Mouse (Mus musculus): Measurements from ENCODE around the gene Fancc.

The Fancc gene

DNA sequence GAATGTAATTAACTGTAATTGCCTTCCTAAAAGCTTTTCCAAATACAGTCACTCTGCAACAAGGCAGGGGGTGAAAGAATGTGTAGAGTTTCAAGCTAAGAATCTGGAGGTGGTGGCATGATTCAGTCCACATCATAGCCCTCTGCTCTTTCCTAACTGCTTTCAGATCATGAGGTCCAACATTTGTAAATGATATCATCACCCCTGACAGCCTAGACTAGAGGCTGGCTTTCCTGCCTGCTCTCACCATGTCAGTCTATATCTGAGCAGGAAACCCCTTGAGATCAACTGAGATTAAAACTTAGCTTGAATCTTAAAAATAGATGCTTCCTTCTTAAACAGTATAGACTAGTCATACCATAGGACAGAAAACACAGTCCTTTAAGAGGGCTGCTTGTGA is 75.9 kb downstream of the Fancc start:
- no peak for DNase-seq (ENCODE audit: low read depth in 2 of 2, low spot score in 2 of 2)

DNA sequence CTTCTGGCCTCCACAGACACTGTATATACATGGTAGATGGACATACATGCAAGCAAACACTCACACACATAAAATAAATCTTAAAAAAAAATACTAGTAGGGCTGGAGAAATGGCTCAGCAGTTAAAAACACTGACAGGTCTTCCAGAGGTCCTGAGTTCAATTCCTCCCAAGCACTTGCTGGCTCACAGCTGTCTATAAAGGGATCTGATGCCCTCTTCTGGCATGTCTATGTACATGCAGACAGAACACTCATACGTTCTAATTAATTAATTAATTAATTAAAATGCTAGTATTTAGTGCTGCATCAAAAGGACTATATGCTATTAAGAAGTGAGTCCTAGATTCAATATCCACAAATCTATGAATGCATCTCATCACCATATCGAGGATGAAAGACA is 78.9 kb downstream of the Fancc start:
- DNase-seq (ENCODE audit: low read depth in 2 of 2, low spot score in 2 of 2): no peak

DNA sequence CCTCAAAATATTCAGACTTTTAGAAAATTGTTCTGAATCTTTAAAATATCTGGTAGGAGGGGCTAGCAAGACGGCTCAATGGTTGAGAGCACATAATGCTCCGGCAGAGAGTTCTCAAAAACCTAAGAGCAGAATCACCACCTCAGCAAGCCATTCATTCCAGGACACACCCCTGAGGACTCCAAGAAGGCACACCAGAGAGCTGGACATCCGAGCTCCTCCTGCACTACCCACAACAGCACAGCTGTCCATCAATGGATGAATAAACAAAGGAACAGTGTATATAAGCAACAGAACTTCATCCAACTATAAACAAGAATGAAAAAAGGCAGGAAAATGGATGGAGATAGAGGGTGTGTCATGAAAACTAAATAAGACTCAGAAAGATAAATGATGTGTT is 80.3 kb downstream of the Fancc start:
- DNase-seq (ENCODE audit: low read depth in 2 of 2, low spot score in 2 of 2): no peak

DNA sequence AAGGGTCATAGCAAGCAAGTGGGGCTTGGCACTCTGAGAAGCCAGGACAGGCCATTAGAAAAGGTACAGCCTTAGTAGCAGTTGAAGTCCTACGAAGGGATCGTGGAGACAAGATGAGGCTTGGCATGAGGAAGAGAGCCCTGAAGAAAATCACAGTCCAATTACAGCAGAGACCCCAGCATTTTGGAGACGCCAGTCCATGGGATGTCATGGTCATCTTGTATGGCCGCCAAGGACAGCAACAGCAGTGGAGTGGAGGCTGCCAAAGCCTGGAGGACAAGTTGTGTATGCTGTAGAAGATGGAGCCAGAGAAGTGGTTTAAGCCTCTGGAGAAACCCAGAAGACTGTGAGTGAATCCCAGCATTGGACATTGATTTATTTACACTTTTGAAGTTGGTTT is 84.4 kb downstream of the Fancc start:
- no peak for DNase-seq (ENCODE audit: low read depth in 2 of 2, low spot score in 2 of 2)

DNA sequence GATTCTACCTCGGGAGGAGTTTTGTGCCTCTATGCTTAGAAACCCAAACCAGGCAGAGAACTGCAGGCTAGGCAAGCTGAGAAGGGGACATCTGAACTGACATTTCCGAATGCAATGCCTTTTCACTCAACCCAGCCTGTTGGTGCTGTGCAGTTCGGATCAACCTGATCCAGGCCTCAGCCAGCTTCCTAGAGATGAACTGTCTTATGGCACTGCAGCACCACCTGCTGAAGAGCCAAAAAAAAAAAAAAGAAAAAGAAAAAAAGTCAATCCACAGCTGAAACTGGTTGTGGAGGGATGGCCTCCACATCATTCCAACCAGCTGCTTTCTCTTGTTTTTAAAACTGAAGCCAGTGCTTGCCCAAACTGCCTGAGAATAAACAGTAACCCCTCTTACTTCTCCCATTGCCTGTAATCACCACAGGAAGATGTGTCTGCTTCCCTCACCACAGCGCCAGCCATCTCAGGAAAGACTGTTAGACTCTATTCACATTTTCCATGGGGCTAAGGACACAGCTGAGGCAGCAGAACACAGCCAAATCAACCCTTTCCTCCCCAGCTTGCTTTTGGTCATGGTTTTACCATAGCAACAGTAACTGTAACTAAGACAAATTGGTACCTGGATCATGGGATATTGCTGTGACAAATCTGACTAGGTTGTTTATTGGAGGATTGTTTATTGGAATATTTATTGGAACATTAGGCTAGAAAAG is 85.6 kb downstream of the Fancc start:
- peak in 1 of 2 experiments; percentile 10 for DNase-seq (ENCODE audit: low read depth in 2 of 2, low spot score in 2 of 2)

DNA sequence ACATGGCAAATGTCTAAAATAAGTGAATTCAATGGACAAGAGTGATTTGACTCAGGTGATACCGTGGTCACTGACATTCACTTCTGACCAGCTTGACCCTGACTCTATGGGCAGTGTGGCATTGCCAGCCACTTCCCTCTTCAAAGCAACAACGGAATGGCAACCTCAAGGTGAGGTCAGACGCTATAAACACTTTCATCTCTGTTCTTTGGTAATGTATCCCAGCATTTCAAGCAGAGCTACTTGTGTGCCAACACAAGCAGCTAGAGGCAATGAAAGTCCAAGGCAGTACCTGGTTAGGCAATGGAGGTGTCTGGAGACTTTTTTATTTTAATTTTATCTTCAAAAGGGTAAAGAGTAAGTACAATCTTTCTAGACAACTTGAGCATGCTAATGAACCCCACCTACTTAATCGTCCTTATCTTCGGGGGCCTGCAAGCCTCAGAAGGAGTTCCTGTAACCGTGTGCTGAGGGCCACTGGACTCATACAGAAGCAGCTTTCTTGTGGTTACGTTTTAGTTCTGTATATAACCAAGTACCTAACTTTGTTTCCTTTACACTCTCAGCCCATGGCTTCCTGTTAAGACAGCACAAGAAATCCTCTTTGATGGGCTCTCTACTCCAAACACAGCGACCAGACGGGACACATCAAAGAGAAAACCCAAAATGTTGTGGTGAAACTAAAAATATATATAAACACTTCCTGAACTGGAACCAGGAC is 86.3 kb downstream of the Fancc start:
- peak in 1 of 2 experiments; percentile 15 for DNase-seq (ENCODE audit: low read depth in 2 of 2, low spot score in 2 of 2)

DNA sequence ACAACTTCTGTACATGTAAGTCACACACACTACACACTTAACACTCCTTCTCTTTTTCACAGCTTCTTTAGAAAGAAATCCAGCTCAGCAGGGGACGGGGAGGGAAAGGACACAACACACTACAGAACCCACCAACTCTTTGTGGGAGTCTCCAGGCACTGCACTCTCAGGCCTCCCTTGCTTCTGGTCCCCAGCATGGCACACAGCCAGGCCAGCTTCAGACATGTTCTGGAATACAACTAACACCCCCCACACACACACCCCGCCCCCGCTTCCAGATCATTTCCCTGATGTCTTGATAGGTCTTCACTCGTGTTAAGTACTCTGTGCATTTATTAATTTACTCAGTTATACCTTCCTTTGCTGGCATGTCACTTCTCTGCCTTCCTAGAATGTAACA is 91.9 kb downstream of the Fancc start:
- DNase-seq (ENCODE audit: low read depth in 2 of 2, low spot score in 2 of 2): no peak

DNA sequence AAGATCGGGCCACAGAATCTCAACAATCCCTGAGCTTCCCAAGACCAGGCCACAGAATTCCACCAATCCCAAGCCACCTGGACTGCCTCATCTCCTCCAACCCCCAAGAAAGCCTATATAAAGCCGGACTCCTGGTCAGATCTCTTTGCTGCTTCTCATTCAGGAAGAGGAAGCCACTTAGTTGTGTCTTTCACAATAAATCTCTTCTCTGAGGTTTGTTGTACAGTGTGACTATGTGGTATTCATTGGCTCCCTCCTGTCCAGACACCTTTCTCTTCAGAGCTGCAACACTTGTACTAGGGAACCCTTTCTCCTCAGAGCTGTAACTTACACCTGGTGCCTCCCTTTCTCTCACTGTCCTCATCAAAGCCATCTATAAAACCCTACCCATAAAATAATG is 92.4 kb downstream of the Fancc start:
- no peak for DNase-seq (ENCODE audit: low read depth in 2 of 2, low spot score in 2 of 2)

DNA sequence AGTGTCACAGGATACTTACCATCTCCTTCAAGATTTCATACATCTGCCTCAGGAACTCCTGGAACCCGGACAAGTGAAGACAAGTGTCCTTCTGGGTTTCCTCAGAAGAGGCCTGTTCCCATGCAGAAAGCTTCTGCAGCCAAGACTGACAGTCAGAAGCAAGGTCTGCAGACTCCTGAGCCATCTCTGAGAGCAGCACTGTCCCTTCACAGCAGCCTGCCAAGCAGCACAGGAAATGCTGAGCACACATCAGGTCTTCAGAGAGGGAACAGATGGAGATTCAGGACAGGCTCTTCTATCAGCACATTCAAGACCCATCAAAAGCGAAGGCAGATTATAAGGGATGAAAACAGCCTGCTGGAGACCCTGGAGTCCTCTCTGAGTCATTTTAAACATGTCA is 94.3 kb downstream of the Fancc start:
- DNase-seq (ENCODE audit: low read depth in 2 of 2, low spot score in 2 of 2): no peak

DNA sequence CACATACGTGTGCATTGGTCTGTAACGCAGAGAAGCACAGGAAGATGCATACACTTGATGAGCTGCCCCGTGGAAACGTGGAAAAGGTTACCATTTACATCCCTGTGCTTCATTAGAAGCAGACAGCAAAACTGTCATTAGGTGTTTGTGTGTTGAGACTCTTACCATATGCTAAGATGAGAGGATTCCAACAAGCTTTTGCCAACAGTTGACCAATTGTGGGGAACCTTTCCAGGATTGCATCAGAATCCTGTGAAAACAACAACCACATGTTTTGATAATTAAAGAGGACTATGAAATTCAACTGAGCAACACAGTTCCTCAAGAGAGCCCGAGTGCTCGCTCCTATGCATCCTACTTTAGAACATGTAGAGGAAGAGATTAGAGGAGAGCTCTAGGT is 97.0 kb downstream of the Fancc start:
- no peak for DNase-seq (ENCODE audit: low read depth in 2 of 2, low spot score in 2 of 2)

DNA sequence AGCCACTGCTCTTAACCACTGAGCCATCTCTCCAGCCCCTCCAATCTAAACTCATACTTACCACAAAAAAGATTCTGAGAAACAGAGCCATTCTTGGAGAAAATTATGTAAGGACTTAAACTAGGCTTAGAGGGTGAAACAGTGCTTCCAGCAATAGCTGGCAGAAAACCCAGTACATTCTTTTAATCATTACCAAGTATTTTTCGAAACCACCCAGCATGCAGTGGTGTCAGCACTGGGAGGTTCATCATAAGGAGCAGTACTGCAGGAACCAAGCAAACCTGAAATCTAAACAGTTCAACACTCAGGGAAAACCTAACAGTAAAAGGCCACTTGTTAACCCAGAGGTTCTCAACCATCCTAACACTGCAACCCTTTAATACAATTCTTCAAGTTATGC is 99.7 kb downstream of the Fancc start:
- no peak for DNase-seq (ENCODE audit: low read depth in 2 of 2, low spot score in 2 of 2)

DNA sequence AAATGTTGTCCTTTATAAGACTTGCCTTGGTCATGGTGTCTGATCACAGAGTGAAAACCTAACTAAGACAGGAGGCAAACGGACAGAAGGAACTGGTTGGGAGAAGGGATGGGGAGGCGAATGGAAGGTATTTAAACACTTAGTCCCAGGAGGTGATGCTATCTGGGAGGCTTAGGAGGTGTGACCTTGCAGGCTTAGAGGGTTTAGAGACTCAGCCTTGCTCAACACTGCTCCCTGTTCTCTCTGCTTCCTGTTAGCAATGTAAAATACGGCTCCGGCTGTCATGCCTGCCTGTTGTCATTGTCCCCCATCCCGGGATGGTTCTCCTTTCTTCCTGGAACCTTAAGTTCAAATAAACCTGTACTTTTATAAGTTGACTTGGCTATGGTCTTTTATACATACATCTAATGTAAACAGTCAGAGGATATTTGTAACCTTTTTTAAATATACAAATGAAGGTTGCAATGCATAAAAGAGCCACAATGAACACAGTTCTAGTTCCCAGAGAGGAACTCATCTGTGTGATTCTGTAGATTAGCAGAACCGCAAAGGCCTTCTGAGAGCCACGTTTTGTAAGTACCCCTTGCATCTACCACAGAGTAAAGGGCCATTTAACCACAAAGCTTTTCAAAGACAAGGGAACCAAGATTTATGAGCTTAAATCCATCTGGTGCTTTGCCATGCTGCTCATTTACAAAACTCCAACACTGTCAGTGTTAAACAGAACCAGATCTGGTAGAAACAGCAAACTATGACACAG is 102.6 kb downstream of the Fancc start:
- no peak for DNase-seq (ENCODE audit: low read depth in 2 of 2, low spot score in 2 of 2)

DNA sequence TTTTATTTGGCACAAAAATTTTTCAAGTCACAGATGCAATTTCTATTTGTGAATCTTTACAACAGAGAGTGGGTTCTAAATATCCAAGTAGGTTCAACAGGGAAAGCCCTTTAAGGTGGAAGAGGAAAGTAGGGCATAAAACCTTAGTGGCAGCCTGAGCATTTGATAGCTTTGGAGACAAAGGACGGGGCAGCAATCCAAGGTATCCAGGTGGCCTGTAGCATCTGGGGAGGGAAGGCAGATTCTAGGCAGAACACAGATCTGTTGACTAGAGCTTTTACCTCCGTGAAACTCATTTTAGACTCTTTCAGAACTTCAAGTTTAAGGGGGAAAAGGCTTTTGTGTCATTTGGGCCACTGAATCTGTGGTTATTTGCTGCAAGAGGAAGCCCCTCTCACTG is 111.8 kb downstream of the Fancc start:
- no peak for DNase-seq (ENCODE audit: low read depth in 2 of 2, low spot score in 2 of 2)

DNA sequence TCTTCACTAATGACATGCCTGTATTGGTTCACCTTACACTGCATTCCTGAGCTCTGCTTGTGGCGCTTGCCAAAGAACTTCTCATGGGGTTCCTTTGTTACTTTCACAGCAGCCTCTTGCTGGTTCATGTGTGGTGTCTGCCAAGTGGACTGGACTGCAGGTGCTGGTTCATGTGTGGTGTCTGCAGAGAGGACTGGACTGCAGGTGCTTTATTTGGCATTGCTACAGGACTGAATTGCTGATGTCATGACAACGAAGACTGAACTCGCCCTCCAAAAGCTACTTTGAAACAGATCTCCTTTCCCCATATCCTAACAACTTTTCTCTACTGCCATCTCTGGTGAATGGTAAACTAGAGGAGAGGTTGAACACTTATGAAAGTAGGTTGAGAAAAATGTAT is 112.3 kb downstream of the Fancc start:
- no peak for DNase-seq (ENCODE audit: low read depth in 2 of 2, low spot score in 2 of 2)

DNA sequence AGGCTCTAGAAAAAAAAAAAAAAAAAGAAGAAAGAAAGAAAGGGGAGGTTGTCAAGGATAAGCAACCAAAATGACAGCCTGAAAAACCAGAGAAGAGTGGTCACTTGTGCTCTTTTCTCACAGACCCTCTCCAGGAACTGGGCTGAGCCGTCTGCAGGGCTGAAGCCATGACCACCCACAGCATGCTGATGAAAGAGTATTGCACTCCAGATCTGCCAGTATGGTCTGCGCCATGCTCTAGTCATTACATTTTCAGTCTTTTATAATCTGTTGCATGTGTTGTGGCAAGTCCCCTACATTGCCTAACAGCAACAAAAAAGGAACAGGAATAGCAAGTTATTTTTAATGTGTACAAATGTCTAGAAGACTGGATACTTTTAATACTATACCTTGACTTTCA is 114.9 kb downstream of the Fancc start:
- DNase-seq (ENCODE audit: low read depth in 2 of 2, low spot score in 2 of 2): no peak

DNA sequence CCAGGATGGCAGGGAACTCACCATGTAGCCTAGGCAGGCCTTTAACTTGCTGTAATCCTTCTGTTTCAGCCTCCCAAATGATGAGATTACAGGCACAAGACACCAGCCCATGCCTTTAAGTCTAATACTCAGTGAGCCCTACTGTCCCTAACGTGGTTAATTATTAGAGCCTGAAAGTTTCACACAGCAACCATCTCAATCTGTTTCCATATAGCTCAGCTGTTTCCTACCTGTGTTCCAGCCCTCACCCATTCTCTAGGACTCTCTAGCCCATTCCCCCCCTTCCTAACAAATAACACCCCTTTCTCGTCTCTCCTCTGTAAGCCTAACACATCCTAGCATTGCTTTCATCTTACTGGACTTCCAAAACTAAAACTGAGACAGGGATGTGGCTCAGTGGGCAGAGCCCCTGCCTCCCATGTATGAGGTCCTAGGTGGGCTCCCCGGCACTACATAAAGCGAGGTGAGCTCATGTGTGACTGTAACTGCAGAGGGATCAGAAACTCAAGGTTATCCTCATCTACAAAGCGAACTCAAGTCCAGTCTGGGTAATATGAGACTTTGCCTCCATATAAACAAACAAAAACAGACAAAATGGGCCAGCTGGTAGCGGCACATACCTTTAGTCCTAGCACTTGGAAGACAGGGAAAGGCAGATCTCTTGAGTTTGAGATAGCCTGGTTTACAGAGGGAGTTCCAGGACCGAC is 123.5 kb downstream of the Fancc start:
- no peak for DNase-seq (ENCODE audit: low read depth in 2 of 2, low spot score in 2 of 2)

DNA sequence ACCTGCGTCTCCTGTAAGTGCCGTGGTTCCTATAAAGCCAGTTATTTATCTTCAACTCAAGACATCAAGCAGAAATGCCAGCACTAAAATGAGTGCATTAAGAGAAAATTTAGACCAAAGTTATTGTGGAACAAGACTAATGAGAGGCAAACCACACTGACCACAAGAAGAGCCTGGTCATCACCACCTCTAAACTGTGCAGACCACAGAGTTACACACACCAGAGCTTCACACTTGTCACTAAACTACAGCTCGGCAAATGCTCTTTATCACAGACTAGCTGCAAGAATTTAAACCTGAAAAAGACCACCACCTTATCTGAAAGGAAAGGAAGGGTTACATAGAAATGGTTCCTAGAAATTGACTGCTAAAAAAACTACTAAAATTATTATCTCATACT is 135.3 kb downstream of the Fancc start:
- DNase-seq (ENCODE audit: low read depth in 2 of 2, low spot score in 2 of 2): no peak

DNA sequence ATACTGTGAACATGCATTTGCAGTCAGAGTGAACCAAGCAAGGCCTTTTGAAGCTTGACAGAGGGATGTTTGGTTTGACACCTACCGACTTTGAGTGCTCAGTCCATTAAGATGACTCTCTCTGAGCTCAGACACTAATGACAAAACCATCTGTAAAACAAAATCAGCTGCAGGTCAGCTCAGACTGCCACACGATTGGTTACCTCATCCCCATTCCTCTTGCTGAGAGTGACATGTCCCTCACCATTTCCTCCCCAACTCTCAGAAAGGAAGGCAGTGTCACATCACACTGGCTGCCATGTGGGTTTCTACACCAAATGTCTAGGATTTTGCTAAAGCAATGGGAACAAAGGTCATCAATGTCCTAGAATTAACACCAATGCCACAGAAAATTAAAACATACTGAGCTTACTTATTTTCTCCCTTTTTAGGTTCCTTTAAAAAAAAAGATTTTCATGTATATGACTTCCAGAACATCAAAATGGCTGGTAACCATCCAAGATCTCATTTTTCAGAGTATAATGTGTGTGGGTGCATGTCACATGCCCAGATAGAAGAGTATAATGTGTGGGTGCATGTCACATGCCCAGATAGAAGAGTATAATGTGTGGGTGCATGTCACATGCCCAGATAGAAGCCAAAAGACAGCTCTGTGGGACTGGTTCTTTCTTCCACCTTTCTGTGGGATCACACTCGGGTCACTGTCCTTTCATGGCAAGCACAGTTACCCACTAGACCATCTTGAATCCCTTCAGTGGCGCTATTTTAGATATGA is 136.8 kb downstream of the Fancc start:
- DNase-seq (ENCODE audit: low read depth in 2 of 2, low spot score in 2 of 2): no peak

DNA sequence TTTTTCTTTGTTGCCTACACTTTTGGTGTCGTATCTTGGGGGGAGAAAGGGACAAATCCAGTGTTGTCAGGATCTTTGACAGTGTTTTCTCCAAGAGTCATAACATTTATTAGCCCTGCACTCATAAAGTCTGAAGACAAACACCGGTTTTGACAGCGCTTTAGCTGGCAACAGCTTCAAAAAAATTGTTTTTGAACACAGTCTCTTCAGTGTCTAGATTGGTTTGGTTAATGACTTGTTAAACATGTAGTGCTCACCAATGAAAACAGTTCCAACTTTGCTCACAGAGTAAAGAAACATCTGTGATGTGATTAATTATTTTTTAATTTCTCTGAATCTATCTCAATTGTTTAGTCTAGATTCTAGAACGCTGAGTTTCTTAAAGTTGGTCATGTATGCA is 137.7 kb downstream of the Fancc start:
- DNase-seq (ENCODE audit: low read depth in 2 of 2, low spot score in 2 of 2): no peak

DNA sequence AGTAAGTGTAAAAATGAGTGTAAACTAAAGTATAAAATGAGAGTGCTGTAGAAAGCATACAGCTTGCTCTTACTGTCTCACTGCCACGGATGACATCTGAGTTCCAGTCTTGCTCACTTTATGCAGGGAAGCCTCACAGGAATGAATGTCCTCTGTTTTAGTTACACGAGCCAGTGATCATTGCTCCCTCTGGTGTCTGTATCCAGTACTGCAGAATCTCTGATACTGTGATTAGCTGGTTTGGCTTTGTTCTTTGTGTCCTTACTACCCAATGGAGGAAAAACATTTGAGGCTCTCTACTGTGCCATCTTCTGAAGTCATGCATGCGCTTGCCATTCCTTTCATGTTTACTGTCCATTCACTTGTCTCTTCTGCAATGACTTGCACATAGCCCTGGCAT is 140.5 kb downstream of the Fancc start:
- DNase-seq (ENCODE audit: low read depth in 2 of 2, low spot score in 2 of 2): peak; percentile 19 to 57

DNA sequence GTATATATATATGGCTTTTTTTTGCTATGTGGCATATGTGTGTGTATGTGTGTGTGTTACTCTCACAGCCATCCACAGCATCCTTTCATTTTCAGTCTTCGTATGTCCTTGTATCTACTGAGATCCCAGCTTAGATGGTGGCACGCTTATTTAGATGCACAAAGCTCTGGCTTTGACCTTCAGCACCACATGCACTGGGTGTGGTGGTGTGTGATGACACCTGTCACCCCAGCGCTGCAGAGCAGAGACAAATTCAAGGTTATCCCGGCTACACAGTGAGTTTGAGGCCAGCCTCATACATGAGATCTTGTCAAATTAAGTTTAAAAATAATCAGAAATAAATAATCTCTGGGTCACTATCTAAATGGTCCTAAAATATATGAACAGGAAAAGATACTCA is 141.0 kb downstream of the Fancc start:
- no peak for DNase-seq (ENCODE audit: low read depth in 2 of 2, low spot score in 2 of 2)

All from CD8-positive naive resting alpha-beta T cell, adult 2 months (primary cell).